Mouse (Mus musculus) MEL (cell line): Measurements from ENCODE around the gene Rhd. TPM values are rescaled to one million over a fixed set of nuclear protein-coding genes. Genes with fewer than 3 reads are reported as not detected.
A peak's percentile ranks its signal among the peaks of the same experiment; 100 is the strongest.

Experiments used
- DNase-seq: peaks from one replicate; pipeline ENCODE4 v3.0.0; 2011; ENCODE audit warnings: low read depth, low spot score
- H3K27ac ChIP-seq: 2 replicates; pipeline ENCODE4 v1.5.1; 2012; ENCODE audit warnings: low read depth, mild to moderate bottlenecking, control low read depth, low read length, moderate library complexity; ENCODE audit not compliant: control insufficient read depth
- H3K27me3 ChIP-seq, 2 experiments: fragments of 150-350 bp in 1 of 2; sonication (generic) in 1 of 2; 2 replicates each; pipeline ENCODE4 v1.6.1; 2012; ENCODE audit warnings: low read length in 2 of 2, mild to moderate bottlenecking in 2 of 2, improper control_type of control experiment in 1 of 2, moderate library complexity in 1 of 2; ENCODE audit not compliant: insufficient read depth in 2 of 2, control insufficient read depth in 1 of 2
- H3K36me3 ChIP-seq, 2 experiments: 2 replicates each; pipeline ENCODE4 v1.6.1; 2012 to 2014; ENCODE audit warnings: low read length in 2 of 2, improper control_type of control experiment in 1 of 2, inconsistent platforms in 1 of 2, mild to moderate bottlenecking in 1 of 2; ENCODE audit not compliant: insufficient read depth in 2 of 2, control insufficient read depth in 1 of 2
- H3K4me1 ChIP-seq, 2 experiments: fragments of 150-350 bp in 1 of 2; sonication (generic) in 1 of 2; 2 replicates each; pipeline ENCODE4 v1.6.1; 2012; ENCODE audit warnings: low read length in 2 of 2, improper control_type of control experiment in 1 of 2, mild to moderate bottlenecking in 1 of 2; ENCODE audit not compliant: insufficient read depth in 2 of 2, control insufficient read depth in 1 of 2
- H3K4me3 ChIP-seq, 2 experiments: fragments of 150-350 bp in 1 of 2; sonication (generic) in 1 of 2; 2 replicates each; pipeline ENCODE4 v1.5.1; 2012; ENCODE audit warnings: low read depth in 2 of 2, low read length in 2 of 2, mild to moderate bottlenecking in 2 of 2, moderate library complexity in 2 of 2, control low read depth in 1 of 2, improper control_type of control experiment in 1 of 2; ENCODE audit not compliant: control insufficient read depth in 1 of 2, insufficient read depth in 1 of 2
- H3K79me2 ChIP-seq: 2 replicates; pipeline ENCODE4 v1.6.1; 2012; ENCODE audit warnings: mild to moderate bottlenecking, low read length, moderate library complexity; ENCODE audit not compliant: control insufficient read depth, poor library complexity, insufficient read depth
- H3K9ac ChIP-seq: 2 replicates; pipeline ENCODE4 v1.6.1; 2012; ENCODE audit warnings: low read depth, mild to moderate bottlenecking, control low read depth, low read length, moderate library complexity; ENCODE audit not compliant: control insufficient read depth, poor library complexity, severe bottlenecking
- H3K9me3 ChIP-seq: fragments of 150-350 bp; sonication (generic); replicated peaks from 2 replicates; pipeline ENCODE4 v1.6.1; 2012; ENCODE audit warnings: mild to moderate bottlenecking, low read length, improper control_type of control experiment, moderate library complexity; ENCODE audit not compliant: insufficient read depth
- CHD1 ChIP-seq: IDR thresholded peaks from 2 replicates; pipeline ENCODE4 v1.6.1; 2012; ENCODE audit warnings: low read depth, mild to moderate bottlenecking, inconsistent platforms, low read length, improper control_type of control experiment
- E2F4 ChIP-seq: IDR thresholded peaks from 2 replicates; pipeline ENCODE4 v1.6.1; 2011; ENCODE audit warnings: low read depth, low read length, improper control_type of control experiment, borderline replicate concordance
- ELF1 ChIP-seq: IDR thresholded peaks from 2 replicates; pipeline ENCODE4 v1.6.1; 2014; ENCODE audit warnings: low read depth, mild to moderate bottlenecking, inconsistent platforms, low read length, improper control_type of control experiment, moderate library complexity
- GABPA ChIP-seq: IDR thresholded peaks from 2 replicates; pipeline ENCODE4 v1.6.1; 2012; ENCODE audit warnings: low read depth, mild to moderate bottlenecking, inconsistent platforms, low read length, improper control_type of control experiment, moderate library complexity
- GATA1 ChIP-seq: IDR thresholded peaks from 2 replicates; pipeline ENCODE4 v1.6.1; 2011; ENCODE audit warnings: low read depth, low read length, improper control_type of control experiment
- HCFC1 ChIP-seq: IDR thresholded peaks from 2 replicates; pipeline ENCODE4 v1.6.1; 2012; ENCODE audit warnings: low read depth, mild to moderate bottlenecking, inconsistent platforms, low read length, improper control_type of control experiment, moderate library complexity
- JUND ChIP-seq: IDR thresholded peaks from 2 replicates; pipeline ENCODE4 v1.6.1; 2011; ENCODE audit warnings: low read depth, mild to moderate bottlenecking, improper control_type of control experiment, low read length
- MAFK ChIP-seq: IDR thresholded peaks from 2 replicates; pipeline ENCODE4 v1.6.1; 2011; ENCODE audit warnings: low read depth, mild to moderate bottlenecking, low read length, improper control_type of control experiment, borderline replicate concordance
- MAX ChIP-seq: IDR thresholded peaks from 2 replicates; pipeline ENCODE4 v1.6.1; 2011; ENCODE audit warnings: low read length, improper control_type of control experiment
- MYC ChIP-seq: IDR thresholded peaks from 2 replicates; pipeline ENCODE4 v1.6.1; 2011; ENCODE audit warnings: low read depth, mild to moderate bottlenecking, low read length, improper control_type of control experiment, moderate library complexity
- NELFE ChIP-seq: IDR thresholded peaks from 2 replicates; pipeline ENCODE4 v1.6.1; 2011; ENCODE audit warnings: low read depth, low read length, improper control_type of control experiment
- POLR2A ChIP-seq, 2 experiments: IDR thresholded peaks; 2 replicates each; pipeline ENCODE4 v1.6.1; 2011 to 2012; ENCODE audit warnings: low read length in 2 of 2, mild to moderate bottlenecking in 2 of 2, control low read depth in 1 of 2, improper control_type of control experiment in 1 of 2, low read depth in 1 of 2, moderate library complexity in 1 of 2; ENCODE audit not compliant: control insufficient read depth in 1 of 2, insufficient read depth in 1 of 2, poor library complexity in 1 of 2
- POLR2AphosphoS2 ChIP-seq: IDR thresholded peaks from 2 replicates; pipeline ENCODE4 v1.6.1; 2011; ENCODE audit warnings: low read length, improper control_type of control experiment
- RAD21 ChIP-seq: IDR thresholded peaks from 2 replicates; pipeline ENCODE4 v1.6.1; 2011; ENCODE audit warnings: mild to moderate bottlenecking, low read depth, low read length, improper control_type of control experiment
- RCOR1 ChIP-seq: IDR thresholded peaks from 2 replicates; pipeline ENCODE4 v1.6.1; 2012; ENCODE audit warnings: low read depth, mild to moderate bottlenecking, inconsistent platforms, low read length, improper control_type of control experiment
- SIN3A ChIP-seq: IDR thresholded peaks from 2 replicates; pipeline ENCODE4 v1.6.1; 2012; ENCODE audit warnings: low read length, improper control_type of control experiment, inconsistent platforms
- TAL1 ChIP-seq: IDR thresholded peaks from 2 replicates; pipeline ENCODE4 v1.6.1; 2012; ENCODE audit warnings: mild to moderate bottlenecking, inconsistent platforms, low read length, moderate library complexity, mixed read lengths
- USF1 ChIP-seq: IDR thresholded peaks from 2 replicates; pipeline ENCODE4 v1.6.1; 2014; ENCODE audit warnings: low read depth, mild to moderate bottlenecking, inconsistent platforms, low read length, improper control_type of control experiment, moderate library complexity
- ZKSCAN1 ChIP-seq: IDR thresholded peaks from 2 replicates; pipeline ENCODE4 v1.6.1; 2012; ENCODE audit warnings: low read depth, mild to moderate bottlenecking, inconsistent platforms, low read length, improper control_type of control experiment, moderate library complexity
- ZMIZ1 ChIP-seq: IDR thresholded peaks from 2 replicates; pipeline ENCODE4 v1.6.1; 2012; ENCODE audit warnings: low read depth, mild to moderate bottlenecking, inconsistent platforms, low read length, improper control_type of control experiment, moderate library complexity
- polyA plus RNA-seq, 2 experiments: library from polyadenylated mRNA; stranded (reverse) in 1 of 2; unstranded in 1 of 2; fragments of >175 nt in 1 of 2; fragments of >200 nt in 1 of 2; gene quantifications; 2 replicates each; pipeline versions ENCODE4 v1.2.1 to v1.2.4; 2012; ENCODE audit warnings: low replicate concordance in 2 of 2, low read depth in 1 of 2; ENCODE audit not compliant: insufficient read length in 2 of 2, insufficient read depth in 1 of 2, missing spikeins in 1 of 2
- total RNA-seq: library from RNA; depleted of rRNA; stranded (reverse); fragments of 300-350 nt; gene quantifications from 2 replicates; pipeline ENCODE4 v1.2.3, GENCODE M21; 2012

The Rhd gene
- total and polyA plus RNA-seq, 3 experiments: 49.9 to 176 TPM; not detected in 1

DNA sequence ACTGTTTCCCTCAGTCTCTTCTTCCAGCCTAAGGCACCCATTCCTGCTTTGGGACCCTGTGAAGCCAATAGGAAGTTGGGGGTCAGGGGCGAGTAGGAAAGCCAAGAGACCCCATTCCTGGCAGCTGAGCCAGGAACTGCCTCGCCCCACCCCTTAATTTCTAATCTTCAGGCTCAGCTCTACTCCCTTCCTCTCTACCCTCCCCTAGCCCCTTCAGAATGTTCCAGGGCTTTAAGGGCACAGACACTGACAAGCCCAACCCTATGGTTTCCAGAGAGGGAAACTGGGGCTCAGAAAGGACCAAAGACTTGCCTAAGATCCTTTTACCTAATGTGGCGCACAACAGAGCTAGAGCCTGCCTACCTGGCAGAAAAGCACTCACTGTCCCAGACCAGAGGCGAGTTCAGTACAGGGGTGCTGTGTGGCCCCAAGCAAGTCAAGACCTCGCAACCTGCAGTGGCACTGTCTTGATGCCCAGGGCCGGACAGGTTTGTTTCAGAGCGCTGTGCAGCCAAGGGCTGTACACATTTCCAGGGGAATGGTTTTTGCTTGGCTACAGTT lies 5.6 kb downstream of the Rhd start:
- peak overlapping the region; percentile 58 for H3K9ac ChIP-seq
- no peak for TF ChIP-seq GATA1
- no peak for TF ChIP-seq POLR2AphosphoS2
- no peak for TF ChIP-seq E2F4
- TF ChIP-seq ZKSCAN1: no peak
- TF ChIP-seq MYC: no peak
- no peak for TF ChIP-seq JUND
- no peak; the same call in 1 of the 2 replicates for TF ChIP-seq MAFK
- TF ChIP-seq SIN3A: 0 out of 2 replicates have a peak, but pooled peaks have one; percentile 15
- TF ChIP-seq RAD21: no peak
- no peak for TF ChIP-seq HCFC1
- TF ChIP-seq NELFE: peak; percentile 2; the same call in 1 of the 2 replicates
- TF ChIP-seq ZMIZ1: peak; percentile 13; the same call in 1 of the 2 replicates
- TF ChIP-seq POLR2A (IDR thresholded peaks at IDR 0.05; ENCODE audit: control insufficient read depth in 1 of 2, insufficient read depth in 1 of 2, low read depth in 1 of 2, low read length in 2 of 2, poor library complexity in 1 of 2): no peak
- no peak for TF ChIP-seq MAX
- TF ChIP-seq GABPA: no peak
- TF ChIP-seq TAL1: no peak
- TF ChIP-seq ELF1: 0 out of 2 replicates have a peak, but pooled peaks have one; percentile 7
- TF ChIP-seq USF1: no peak
- no peak for TF ChIP-seq CHD1
- no peaks in the 10 kb centered on the region for H3K27me3 ChIP-seq
- peak overlapping the region; percentile 85 for H3K27ac ChIP-seq
- H3K4me1 ChIP-seq: peaks cover 23 to 32% of the 10 kb centered on the region in 2 experiments
- no peaks in the 10 kb centered on the region; the same call in 1 of the 2 replicates for H3K79me2 ChIP-seq
- no peaks in the 10 kb centered on the region for H3K9me3 ChIP-seq
- DNase-seq: peak; percentile 70
- H3K4me3 ChIP-seq: peak overlapping the region; percentile 45 to 47
- H3K36me3 ChIP-seq: peaks cover 0 to 30% of the 10 kb centered on the region in 2 experiments; a peak in 2 of 4 replicates

- TF ChIP-seq RAD21 (no peak), RCOR1 (no peak)
- H3K27ac ChIP-seq: no peak overlapping the region
- H3K79me2 ChIP-seq: no peaks in the 10 kb centered on the region; the same call in 1 of the 2 replicates
- no peak overlapping the region for H3K4me3 ChIP-seq
- H3K9ac ChIP-seq: no peak overlapping the region
- H3K36me3 ChIP-seq: peaks cover 0 to 24% of the 10 kb centered on the region in 2 experiments; a peak in 2 of 4 replicates
- no peak for DNase-seq
- no peaks in the 10 kb centered on the region for H3K9me3 ChIP-seq
- H3K4me1 ChIP-seq: peaks cover 23 to 24% of the 10 kb centered on the region in 2 experiments
- no peaks in the 10 kb centered on the region for H3K27me3 ChIP-seq
These were observed 7.1 kb downstream of the Rhd start for GRCm38 (mm10) chr4:134871477-134871876.
